Mouse (Mus musculus) cerebellum, adult 11-12 months (tissue): Measurements from ENCODE around the gene Hprt.
"Not testable (repeated sequence)": the region's sequence is repeated elsewhere in the genome, so short reads cannot be mapped to it uniquely, and the experiment has no call there.

Source experiments
- DNase-seq: peaks from one replicate; pipeline ENCODE4 v3.0.0; 2022

The Hprt gene

GRCm38 (mm10) chrX:52987905-52988783, at the start of gene Hprt:
Hprt (plus strand) TSS chrX:52988137.
- peak; percentile 86 for DNase-seq

GRCm38 (mm10) chrX:52945509-52945908, 42.4 kb upstream of the Hprt start:
- no peak for DNase-seq

- DNase-seq, result no peak
Measured at GRCm38 (mm10) chrX:52949713-52950112, 38.2 kb upstream of the Hprt start.

- DNase-seq, result no peak
Measured at GRCm38 (mm10) chrX:52956942-52957341, 31.0 kb upstream of the Hprt start.

- DNase-seq, result no peak
Measured at GRCm38 (mm10) chrX:52961559-52962110, 26.3 kb upstream of the Hprt start.

GRCm38 (mm10) chrX:52965149-52965548, 22.8 kb upstream of the Hprt start:
- DNase-seq, result no peak

GRCm38 (mm10) chrX:52971211-52972006, 16.5 kb upstream of the Hprt start:
- no peak for DNase-seq

GRCm38 (mm10) chrX:52972129-52972528, 15.8 kb upstream of the Hprt start:
- DNase-seq, result no peak

- DNase-seq, result no peak
Measured at GRCm38 (mm10) chrX:52972680-52973079, 15.3 kb upstream of the Hprt start.

GRCm38 (mm10) chrX:52978576-52978975, 9.4 kb upstream of the Hprt start:
- DNase-seq, result no peak

GRCm38 (mm10) chrX:52981378-52981777, 6.6 kb upstream of the Hprt start:
- DNase-seq, result no peak

- not testable (repeated sequence) for DNase-seq
Measured at GRCm38 (mm10) chrX:52994726-52995125, 6.8 kb downstream of the Hprt start.

GRCm38 (mm10) chrX:53004887-53005286, 16.9 kb downstream of the Hprt start:
- not testable (repeated sequence) for DNase-seq

GRCm38 (mm10) chrX:53006062-53006461, 18.1 kb downstream of the Hprt start:
- no peak for DNase-seq

GRCm38 (mm10) chrX:53015549-53015948, 27.6 kb downstream of the Hprt start:
- no peak for DNase-seq

- peak; percentile 59 for DNase-seq
Measured at GRCm38 (mm10) chrX:53023021-53023420, 35.1 kb downstream of the Hprt start.

- DNase-seq, result not testable (repeated sequence)
Measured at GRCm38 (mm10) chrX:53024268-53024667, 36.3 kb downstream of the Hprt start.

GRCm38 (mm10) chrX:53025471-53026223, 37.7 kb downstream of the Hprt start:
- no peak for DNase-seq

- no peak for DNase-seq
Measured at GRCm38 (mm10) chrX:53029559-53029958, 41.6 kb downstream of the Hprt start.

GRCm38 (mm10) chrX:53038194-53038593, 50.3 kb downstream of the Hprt start:
- no peak for DNase-seq

- DNase-seq, result no peak
Measured at GRCm38 (mm10) chrX:53039651-53040050, 51.7 kb downstream of the Hprt start.

- no peak for DNase-seq
Measured at GRCm38 (mm10) chrX:53040138-53040537, 52.2 kb downstream of the Hprt start.

- no peak for DNase-seq
Measured at GRCm38 (mm10) chrX:53041006-53041405, 53.1 kb downstream of the Hprt start.
